ENCODE assay signal across 39 mouse cellular contexts in the genomic region with DNA sequence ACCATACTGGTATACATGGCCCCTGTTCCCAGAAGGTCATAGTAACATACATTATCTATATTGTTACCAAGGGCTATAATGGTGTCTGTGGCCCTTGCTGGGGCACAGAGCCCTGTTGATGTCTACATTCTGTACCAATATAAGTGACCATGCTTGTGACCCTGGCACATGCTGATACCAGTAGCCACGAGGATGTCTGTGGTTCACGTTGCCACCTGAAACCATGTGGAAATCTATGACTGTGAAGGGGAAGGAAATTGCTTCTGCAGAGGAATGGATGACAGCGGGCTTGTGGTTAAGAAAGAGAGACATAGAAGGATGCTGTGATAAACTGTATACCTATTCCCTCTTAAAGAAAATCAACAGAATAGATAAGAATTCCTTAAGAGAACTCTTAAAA. TPM values are rescaled to one million over a fixed set of nuclear protein-coding genes. Genes with fewer than 3 reads are reported as not detected.
"Had no signal": no experiment of that assay in that cellular context is flagged by ENCODE, and none has a peak within 500 bp of the region (broad histone marks: within the 10 kb centered on the region; RNA-seq: fewer than 3 reads in every experiment).

No protein-coding gene starts in this region.

- H3K4me2 ChIP-seq: heart, embryonic 11.5 days; heart, embryonic 13.5 days; heart, embryonic 15.5 days; hindbrain, embryonic 12.5 days; hindbrain, embryonic 14.5 days; intestine, embryonic 15.5 days; limb, embryonic 12.5 days; liver, embryonic 11.5 days; liver, embryonic 13.5 days had no signal

- H3K27ac ChIP-seq: gastrocnemius, adult 2 months; heart, adult 2 months; heart, embryonic 13.5 days; heart, embryonic 15.5 days; hindbrain, embryonic 10.5 days; hindbrain, embryonic 12.5 days; hindbrain, embryonic 14.5 days; intestine, embryonic 15.5 days; limb, embryonic 10.5 days; limb, embryonic 12.5 days; liver, embryonic 13.5 days had no signal

- ATAC-seq: hindbrain, embryonic 16.5 days; inflammation-experienced regulatory T-cells, adult 6 months; intestine, embryonic 15.5 days; intestine, postnatal 0 days had no signal

- H3K27me3 ChIP-seq: heart, embryonic 13.5 days; heart, embryonic 15.5 days; hindbrain, embryonic 12.5 days; intestine, embryonic 15.5 days; limb, embryonic 12.5 days; liver, embryonic 13.5 days had no signal

- H3K36me3 ChIP-seq: heart, embryonic 13.5 days; heart, embryonic 15.5 days; hindbrain, embryonic 10.5 days; hindbrain, embryonic 12.5 days; intestine, embryonic 15.5 days; limb, embryonic 10.5 days; limb, embryonic 12.5 days; liver, embryonic 13.5 days had no signal

- H3K9me3 ChIP-seq: heart, embryonic 13.5 days; heart, embryonic 15.5 days; hindbrain, embryonic 10.5 days; hindbrain, embryonic 12.5 days; intestine, embryonic 15.5 days; limb, embryonic 10.5 days; limb, embryonic 12.5 days; liver, embryonic 13.5 days had no signal

- H3K4me3 ChIP-seq: gastrocnemius, adult 2 months; heart, adult 2 months; heart, embryonic 13.5 days; heart, embryonic 15.5 days; hindbrain, embryonic 10.5 days; hindbrain, embryonic 12.5 days; intestine, embryonic 15.5 days; limb, embryonic 10.5 days; limb, embryonic 12.5 days; liver, embryonic 13.5 days had no signal

- DNase-seq: gastrocnemius, adult 2 months; gastrocnemius, postnatal 10 days; gastrocnemius, postnatal 25 days; heart, adult 11 months; heart, adult 2 months; heart, postnatal 14 days; heart, postnatal 36 days; kidney, adult 18-20 months; kidney, adult 8-10 months; kidney, postnatal 10 days; kidney, postnatal 25 days; layer of hippocampus, adult 9-11 months; layer of hippocampus, postnatal 36 days; liver; liver, embryonic 13.5 days had no signal

- H3K9ac ChIP-seq: heart, embryonic 13.5 days; heart, embryonic 15.5 days; hindbrain, embryonic 12.5 days; hindbrain, embryonic 14.5 days; intestine, embryonic 15.5 days; limb, embryonic 12.5 days; liver, embryonic 13.5 days had no signal

- H3K4me1 ChIP-seq: heart, embryonic 13.5 days; heart, embryonic 15.5 days; hindbrain, embryonic 10.5 days; hindbrain, embryonic 12.5 days; intestine, embryonic 15.5 days; limb, embryonic 10.5 days; limb, embryonic 12.5 days; liver, embryonic 13.5 days had no signal

RNA-seq across cellular contexts. Expression of gene Cyp2j8, which starts 2.9 kb away (rescaled TPM):
- total RNA-seq: gastrocnemius, adult 2 months; gastrocnemius, postnatal 10 days; gastrocnemius, postnatal 25 days; gastrocnemius, postnatal 4 days; heart, adult 2 months; heart, postnatal 14 days; heart, postnatal 36 days; layer of hippocampus, adult 18-20 months; layer of hippocampus, adult 8-10 months; layer of hippocampus, postnatal 14 days; left cerebral cortex, adult 8-10 months; left cerebral cortex, postnatal 10 days; left cerebral cortex, postnatal 36 days had no signal
- polyA plus RNA-seq: heart, adult 2 months; heart, embryonic 11.5 days; heart, embryonic 13.5 days; heart, embryonic 15.5 days; heart, postnatal 0 days; hindbrain, embryonic 10.5 days; hindbrain, embryonic 12.5 days; hindbrain, embryonic 14.5 days; inflammation-experienced regulatory T-cells, adult 6 months; intestine, embryonic 15.5 days; kidney, embryonic 14.5 days; kidney, embryonic 16.5 days; large intestine, adult 2 months; limb, embryonic 10.5 days; limb, embryonic 12.5 days; liver, embryonic 11.5 days; liver, embryonic 13.5 days had no signal

RNA-seq across cellular contexts. Expression of gene Cyp2j6, which starts 43.4 kb away (rescaled TPM):
- polyA plus RNA-seq: inflammation-experienced regulatory T-cells, adult 6 months had no signal
